Mouse (Mus musculus) embryonic facial prominence, embryonic 11.5 days (tissue): ENCODE data around the gene Cldn14. TPM values are rescaled to one million over a fixed set of nuclear protein-coding genes. Genes with fewer than 3 reads are reported as not detected.

Source experiments
- ATAC-seq: fragments of 200-750 bp; cut with Nextera tagmentation; replicated peaks from 2 replicates; pipeline ENCODE4 v1.8.0; 2017; ENCODE audit warnings: low read depth; ENCODE audit not compliant: insufficient number of reproducible peaks, low FRiP score, low TSS enrichment
- DNase-seq: peaks from one replicate; pipeline ENCODE4 v3.0.0-alpha.2; 2015; ENCODE audit warnings: low spot score
- H3K27ac ChIP-seq: fragments of 300-500 bp; sonication (generic); replicated peaks from 2 replicates; pipeline ENCODE4 v1.5.1; 2014; ENCODE audit warnings: mild to moderate bottlenecking, low read depth, low read length, control low read depth
- H3K27me3 ChIP-seq: fragments of 300-500 bp; sonication (generic); 2 replicates; pipeline ENCODE4 v1.6.1; 2014; ENCODE audit warnings: mild to moderate bottlenecking, low read length, moderate library complexity, mixed read lengths; ENCODE audit not compliant: control insufficient read depth, insufficient read depth
- H3K36me3 ChIP-seq: fragments of 300-500 bp; sonication (generic); replicated peaks from 2 replicates; pipeline ENCODE4 v1.6.1; 2014; ENCODE audit warnings: low read depth, mild to moderate bottlenecking, low read length, moderate library complexity, mixed read lengths; ENCODE audit not compliant: control insufficient read depth, insufficient read depth
- H3K4me1 ChIP-seq: fragments of 300-500 bp; sonication (generic); 2 replicates; pipeline ENCODE4 v1.6.1; 2014; ENCODE audit warnings: low read length, mixed read lengths; ENCODE audit not compliant: control insufficient read depth, insufficient read depth
- H3K4me2 ChIP-seq: fragments of 300-500 bp; sonication (generic); 2 replicates; pipeline ENCODE4 v1.6.1; 2014; ENCODE audit warnings: low read depth, mild to moderate bottlenecking, control low read depth, low read length, moderate library complexity
- H3K4me3 ChIP-seq: fragments of 300-500 bp; sonication (generic); 2 replicates; pipeline ENCODE4 v1.5.1; 2014; ENCODE audit warnings: low read depth, low read length, control low read depth
- H3K9ac ChIP-seq: fragments of 300-500 bp; sonication (generic); replicated peaks from 2 replicates; pipeline ENCODE4 v1.6.1; 2014; ENCODE audit warnings: mild to moderate bottlenecking, control low read depth, low read length
- H3K9me3 ChIP-seq: fragments of 300-500 bp; sonication (generic); replicated peaks from 2 replicates; pipeline ENCODE4 v1.6.1; 2016; ENCODE audit warnings: mild to moderate bottlenecking, low read length, inconsistent platforms, mixed read lengths; ENCODE audit not compliant: control insufficient read depth
- WGBS: fragments of 180-500 bp; shearing (Covaris S2); extraction: QIAGEN DNeasy Blood & Tissue Kit; methylation state at CpG from one replicate; pipeline ENCODE4 v1.1.7; 2014; 5-methylcytosine and 5-hydroxymethylcytosine counted together
- polyA plus RNA-seq: library from polyadenylated mRNA; unstranded; fragments of >200 nt; fragmentation: Nextera tagmentation; extraction: Ambion mirVana; gene quantifications from 2 replicates; pipeline ENCODE4 v1.2.1, GENCODE M21; 2014

Gene Cldn14
- polyA plus RNA-seq, 1 experiment from 2014 or later = not detected

DNA sequence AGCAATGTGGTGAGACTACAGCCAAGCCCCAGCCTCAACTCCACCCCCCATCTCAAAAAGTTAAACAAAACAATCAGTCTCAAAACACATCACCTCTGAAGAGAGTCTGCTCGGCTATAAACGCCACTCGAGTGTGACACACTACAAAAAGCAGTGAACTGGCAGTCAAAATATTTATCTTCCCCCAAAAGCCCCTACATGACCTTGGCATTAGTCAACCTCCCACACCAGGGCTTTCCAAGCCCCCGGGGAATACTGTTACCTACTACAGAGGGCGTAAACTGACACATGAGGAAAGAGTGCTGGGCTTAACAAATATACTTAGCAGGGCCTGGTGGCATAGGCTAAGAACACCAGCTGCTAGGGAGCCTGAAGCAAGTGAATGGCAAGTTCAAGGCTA, 46.4 kb downstream of the Cldn14 start:
- DNase-seq (no peak), ATAC-seq (no peak)
- H3K4me1 ChIP-seq = no peaks in the 10 kb centered on the region
- H3K36me3 ChIP-seq = no peaks in the 10 kb centered on the region
- H3K27me3 ChIP-seq = no peaks in the 10 kb centered on the region
- no peaks in the 10 kb centered on the region for H3K9me3 ChIP-seq
- WGBS = 49% methylated on average over 5 of the region's 5 CpGs
- no peak overlapping the region for H3K27ac ChIP-seq
- H3K9ac ChIP-seq = no peak overlapping the region
- H3K4me3 ChIP-seq = no peak overlapping the region
- no peak overlapping the region for H3K4me2 ChIP-seq

DNA sequence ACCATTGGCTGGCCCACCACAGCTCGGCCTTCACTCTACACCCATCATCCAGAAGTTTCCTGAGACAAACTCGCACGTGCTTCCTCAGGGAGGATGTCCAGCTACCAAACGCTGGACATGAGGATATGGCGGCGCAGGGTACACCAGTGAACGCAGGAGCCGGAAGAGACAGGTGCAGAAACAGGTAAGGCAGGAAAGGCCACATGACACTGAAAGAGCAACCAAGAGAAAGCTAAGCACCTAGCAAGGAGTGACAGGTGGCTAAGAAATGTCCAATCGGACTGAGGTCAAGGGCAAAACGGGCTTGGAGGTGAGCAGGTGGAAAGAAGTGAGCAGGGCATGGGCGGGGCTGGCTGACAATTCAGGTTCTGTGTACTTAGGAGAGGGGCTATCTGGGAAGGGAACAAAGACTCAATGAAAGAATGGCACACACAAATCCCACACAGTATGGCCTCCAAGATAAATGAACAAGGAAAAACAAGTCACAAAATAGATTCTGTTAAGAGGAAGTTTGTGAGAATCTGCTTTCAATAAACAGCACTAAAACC, 47.5 kb downstream of the Cldn14 start:
- Histone ChIP-seq H3K4me3 (no peak overlapping the region), H3K9me3 (no peaks in the 10 kb centered on the region), H3K27me3 (no peaks in the 10 kb centered on the region), H3K9ac (no peak overlapping the region), H3K4me1 (no peaks in the 10 kb centered on the region), H3K4me2 (no peak overlapping the region), H3K27ac (no peak overlapping the region), H3K36me3 (no peaks in the 10 kb centered on the region)
- ATAC-seq (no peak), DNase-seq (no peak)
- 86% methylated on average over 11 of the region's 11 CpGs for WGBS

DNA sequence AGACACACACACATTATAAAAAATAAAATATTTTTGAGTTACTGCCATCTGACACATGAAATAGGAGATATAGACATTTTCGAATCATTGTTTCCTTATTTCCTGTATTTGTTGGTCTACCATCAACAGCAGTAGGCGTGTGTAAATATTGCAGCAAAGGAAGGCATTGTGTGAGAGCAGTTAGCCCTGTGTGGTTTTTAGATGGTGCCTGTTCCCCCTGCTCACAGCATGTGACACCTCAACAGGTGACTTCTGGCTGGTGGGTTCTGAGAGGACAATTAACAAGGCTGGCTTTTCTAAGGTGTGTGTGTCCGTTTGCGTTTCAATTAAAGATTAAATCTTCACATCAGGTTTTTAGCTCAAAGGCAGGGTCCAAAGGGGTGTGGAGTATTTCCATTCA, 48.1 kb downstream of the Cldn14 start:
- no peak overlapping the region for H3K4me2 ChIP-seq
- ATAC-seq (no peak), DNase-seq (no peak)
- 85% methylated on average over 4 of the region's 4 CpGs for WGBS
- H3K9ac ChIP-seq = no peak overlapping the region
- H3K27ac ChIP-seq = no peak overlapping the region
- H3K27me3 ChIP-seq = no peaks in the 10 kb centered on the region
- no peaks in the 10 kb centered on the region for H3K36me3 ChIP-seq
- no peaks in the 10 kb centered on the region for H3K9me3 ChIP-seq
- H3K4me3 ChIP-seq = no peak overlapping the region
- no peaks in the 10 kb centered on the region for H3K4me1 ChIP-seq

DNA sequence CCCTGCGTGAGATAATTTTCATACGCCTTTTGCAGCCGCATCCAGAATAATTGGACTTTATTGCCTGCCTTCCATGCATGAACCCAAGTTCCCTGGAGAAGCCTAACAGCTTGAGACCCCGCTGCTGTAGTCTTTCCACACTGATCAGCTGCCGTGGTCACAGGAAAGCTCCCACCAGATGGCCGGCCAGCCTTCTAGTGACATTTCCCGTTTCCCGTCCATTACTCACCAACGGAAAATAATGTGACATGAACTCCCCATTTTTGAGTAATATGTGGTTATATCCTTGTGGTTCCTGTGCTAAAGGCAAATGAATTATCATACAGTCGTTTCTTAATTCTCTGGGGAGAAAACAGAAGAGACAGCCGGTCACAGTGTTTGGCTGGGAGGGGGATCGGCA, 51.2 kb downstream of the Cldn14 start:
- Histone ChIP-seq H3K4me1 (no peaks in the 10 kb centered on the region), H3K36me3 (no peaks in the 10 kb centered on the region), H3K4me3 (no peak overlapping the region), H3K27me3 (no peaks in the 10 kb centered on the region), H3K9me3 (no peaks in the 10 kb centered on the region), H3K9ac (no peak overlapping the region), H3K27ac (no peak overlapping the region), H3K4me2 (no peak overlapping the region)
- no peak for ATAC-seq
- no peak for DNase-seq
- WGBS = 80% methylated on average over 12 of the region's 12 CpGs

DNA sequence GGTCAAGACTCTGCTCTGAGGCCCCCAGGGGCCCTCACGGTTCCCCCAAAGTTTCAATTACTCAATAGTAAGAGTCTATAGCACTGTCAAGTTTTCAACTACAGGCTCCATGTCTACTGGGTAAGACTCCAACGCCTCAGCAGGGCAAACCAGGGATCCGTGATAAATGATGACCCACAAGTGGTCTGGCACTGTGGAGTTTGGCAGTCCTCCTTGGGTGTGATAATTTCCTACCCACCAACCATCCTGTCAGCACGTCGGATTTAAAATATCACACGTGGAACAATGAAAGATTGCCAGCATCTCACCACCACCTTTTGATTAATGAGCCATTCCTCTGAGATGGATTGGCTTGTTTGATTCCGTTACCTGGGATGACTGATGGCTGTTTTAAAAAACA, 51.7 kb downstream of the Cldn14 start:
- no peaks in the 10 kb centered on the region for H3K36me3 ChIP-seq
- H3K27ac ChIP-seq = no peak overlapping the region
- WGBS = 89% methylated on average over 7 of the region's 7 CpGs
- DNase-seq (no peak), ATAC-seq (no peak)
- H3K27me3 ChIP-seq = no peaks in the 10 kb centered on the region
- H3K9ac ChIP-seq = no peak overlapping the region
- no peak overlapping the region for H3K4me2 ChIP-seq
- no peaks in the 10 kb centered on the region for H3K9me3 ChIP-seq
- H3K4me3 ChIP-seq = no peak overlapping the region
- no peaks in the 10 kb centered on the region for H3K4me1 ChIP-seq

DNA sequence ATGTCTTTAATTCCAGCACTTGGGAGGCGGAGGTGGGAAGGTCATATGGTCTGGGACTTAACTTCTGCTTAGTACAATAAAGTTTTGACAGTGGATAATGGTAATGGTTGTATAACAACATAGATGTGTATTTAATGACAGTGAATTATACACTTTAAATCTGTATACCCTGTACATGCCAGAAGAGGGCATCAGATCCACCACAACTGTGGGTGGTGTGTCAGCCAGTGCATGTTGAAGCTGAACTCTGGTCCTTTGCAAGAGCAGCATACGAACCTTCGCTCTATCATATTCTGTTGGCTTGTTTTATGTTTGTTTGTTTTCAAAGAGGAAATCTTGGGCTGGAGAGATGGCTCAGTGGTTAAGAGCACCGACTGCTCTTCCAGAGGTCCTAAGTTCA, 61.2 kb downstream of the Cldn14 start:
- no peaks in the 10 kb centered on the region for H3K4me1 ChIP-seq
- H3K27ac ChIP-seq = no peak overlapping the region
- no peak for DNase-seq
- no peak overlapping the region for H3K9ac ChIP-seq
- 82% methylated on average over 4 of the region's 4 CpGs for WGBS
- no peaks in the 10 kb centered on the region for H3K36me3 ChIP-seq
- no peaks in the 10 kb centered on the region for H3K27me3 ChIP-seq
- H3K9me3 ChIP-seq = no peaks in the 10 kb centered on the region
- no peak overlapping the region for H3K4me2 ChIP-seq
- ATAC-seq = no peak
- H3K4me3 ChIP-seq = no peak overlapping the region

DNA sequence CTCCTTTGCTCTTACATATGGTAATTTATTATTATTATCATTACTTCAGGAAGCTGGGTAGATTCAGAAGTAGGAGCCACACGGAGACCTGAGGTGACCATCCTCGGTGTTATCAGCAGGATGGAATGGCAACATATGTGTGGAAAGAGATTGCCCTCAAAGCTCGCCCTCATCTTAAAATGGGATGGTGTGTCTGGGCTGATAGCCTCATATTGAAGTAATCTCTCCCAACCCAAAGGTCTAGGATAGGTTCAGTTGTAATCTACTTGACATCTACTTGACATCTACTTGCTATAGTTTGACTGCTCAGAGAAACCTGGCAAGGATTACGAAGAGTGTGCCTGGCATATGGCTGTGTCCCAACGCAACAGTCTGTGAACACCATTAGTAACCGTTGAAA, 64.3 kb downstream of the Cldn14 start:
- no peaks in the 10 kb centered on the region for H3K36me3 ChIP-seq
- no peak for DNase-seq
- no peak for ATAC-seq
- H3K27me3 ChIP-seq = no peaks in the 10 kb centered on the region
- peaks cover 4% of the 10 kb centered on the region; the same call in 1 of the 2 replicates for H3K4me1 ChIP-seq
- H3K27ac ChIP-seq = no peak overlapping the region
- H3K4me2 ChIP-seq = no peak overlapping the region
- no peak overlapping the region for H3K9ac ChIP-seq
- WGBS = 84% methylated on average over 6 of the region's 6 CpGs
- H3K9me3 ChIP-seq = no peaks in the 10 kb centered on the region
- no peak overlapping the region for H3K4me3 ChIP-seq

DNA sequence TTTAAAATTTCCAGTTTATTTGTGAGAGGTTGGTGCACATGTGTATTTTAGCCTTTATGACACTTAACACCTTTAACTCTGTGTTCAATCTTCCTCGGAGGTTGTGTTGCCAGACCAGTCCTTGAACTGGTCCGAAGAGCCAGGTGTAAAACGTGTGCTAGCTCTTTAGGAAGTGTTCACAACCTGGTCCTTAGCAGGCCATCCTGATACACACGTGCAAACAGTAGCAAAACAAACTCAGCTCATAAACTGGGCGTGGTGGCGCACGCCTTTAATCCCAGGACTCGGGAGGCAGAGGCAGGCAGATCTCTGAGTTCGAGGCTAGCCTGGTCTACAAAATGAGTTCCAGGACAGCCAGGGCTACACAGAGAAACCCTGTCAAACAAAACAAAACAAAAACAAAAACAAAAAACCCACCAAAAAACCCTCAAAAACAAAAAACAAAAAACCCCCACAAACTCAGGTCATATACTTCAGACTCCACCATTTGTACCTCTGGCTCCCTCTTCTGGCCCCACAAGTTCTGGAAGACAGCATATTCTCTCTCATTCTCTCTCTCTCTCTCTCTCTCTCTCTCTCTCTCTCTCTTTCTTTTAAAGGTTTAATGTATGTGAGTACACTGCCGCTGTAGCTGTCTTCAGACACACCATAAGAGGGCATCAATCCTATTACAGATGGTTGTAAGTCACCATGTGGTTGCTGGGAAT, 65.7 kb downstream of the Cldn14 start:
- Histone ChIP-seq H3K36me3 (no peaks in the 10 kb centered on the region), H3K27me3 (no peaks in the 10 kb centered on the region), H3K9ac (no peak overlapping the region), H3K4me2 (no peak overlapping the region), H3K9me3 (no peaks in the 10 kb centered on the region), H3K27ac (no peak overlapping the region), H3K4me1 (peaks cover 4% of the 10 kb centered on the region; the same call in 1 of the 2 replicates), H3K4me3 (no peak overlapping the region)
- ATAC-seq (no peak), DNase-seq (no peak)
- 91% methylated on average over 10 of the region's 10 CpGs for WGBS
